Mouse (Mus musculus) kidney, adult 2 months (tissue): ENCODE results near the gene Rpl23a.

Source experiments
- CTCF ChIP-seq: fragments of 200-500 bp; conservative IDR thresholded peaks from 2 replicates; pipeline ENCODE4 v1.5.1; 2011; ENCODE audit warnings: low read depth, mild to moderate bottlenecking, control low read depth, low read length, moderate library complexity, mixed read lengths; ENCODE audit not compliant: insufficient read depth, insufficient read length
- POLR2A ChIP-seq: fragments of 200-500 bp; IDR thresholded peaks from one replicate; pipeline ENCODE4 v1.6.1; 2011; ENCODE audit warnings: low read depth, low read length, control low read depth

DNA sequence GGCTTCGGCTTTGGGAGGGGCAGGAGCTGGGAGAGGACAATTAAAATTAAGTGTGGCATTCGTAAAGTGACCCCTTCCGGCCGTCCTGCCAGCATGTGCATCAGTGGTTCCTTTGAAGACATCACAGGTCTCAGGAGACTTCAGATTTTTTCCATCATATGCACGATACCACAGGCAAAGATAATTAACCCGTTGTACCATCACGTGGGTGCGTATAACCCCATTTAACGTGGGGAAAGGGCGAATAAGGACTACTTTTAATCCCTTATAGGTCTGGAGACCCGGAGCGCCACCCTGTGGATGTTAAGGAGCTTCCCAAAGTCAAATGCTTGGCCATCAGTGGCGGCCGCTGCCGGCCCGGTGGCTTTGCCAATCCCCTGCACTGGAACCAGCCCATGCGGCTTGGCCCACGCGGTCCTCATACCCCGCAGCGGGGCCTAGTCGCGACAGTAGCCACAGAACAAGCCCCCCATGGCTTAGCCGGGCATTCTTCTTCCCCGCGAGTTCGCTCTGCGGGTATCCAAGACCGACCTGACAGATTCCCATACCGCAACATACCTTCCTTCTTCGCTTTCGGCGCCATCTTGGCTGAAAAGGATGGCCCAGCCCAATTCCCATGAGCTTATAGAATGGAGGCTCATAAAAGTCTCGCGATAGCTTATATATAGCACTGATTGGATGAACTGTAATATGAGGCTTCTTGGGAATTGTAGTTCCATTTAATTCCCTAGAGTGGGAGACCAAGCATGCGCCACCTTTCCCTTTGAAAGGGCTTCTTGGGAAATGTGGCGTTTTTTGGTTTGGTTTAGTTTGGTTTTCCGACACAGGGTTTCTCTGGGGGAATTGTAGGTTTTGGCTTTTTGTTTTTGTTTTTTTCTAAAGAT lies at the start of gene Rpl23a:
- TF ChIP-seq CTCF (peak; percentile 23; the same call in 1 of the 2 replicates), POLR2A (peak; percentile 80)
